Mouse (Mus musculus) kidney, postnatal 0 days (tissue): ENCODE measurements around the gene Atg16l1. TPM values are rescaled to one million over a fixed set of nuclear protein-coding genes. Genes with fewer than 3 reads are reported as not detected.

Experiments
- ATAC-seq: fragments of 200-750 bp; cut with Nextera tagmentation; replicated peaks from 2 replicates; pipeline ENCODE4 v1.8.0; 2017; ENCODE audit warnings: low read depth, moderate number of reproducible peaks, moderate TSS enrichment, moderate library complexity; ENCODE audit not compliant: low FRiP score
- DNase-seq: peaks from one replicate; pipeline ENCODE4 v3.0.0-alpha.2; 2016; ENCODE audit warnings: low spot score
- H3K27ac ChIP-seq: fragments of 300-500 bp; sonication (generic); 2 replicates; pipeline ENCODE4 v1.5.1; 2014; ENCODE audit warnings: mild to moderate bottlenecking
- H3K27me3 ChIP-seq: fragments of 300-500 bp; sonication (generic); 2 replicates; pipeline ENCODE4 v1.6.1; 2014; ENCODE audit warnings: low read length, mixed read lengths; ENCODE audit not compliant: insufficient read depth
- H3K36me3 ChIP-seq: fragments of 300-500 bp; sonication (generic); 2 replicates; pipeline ENCODE4 v1.6.1; 2014; ENCODE audit warnings: low read length, mixed read lengths; ENCODE audit not compliant: insufficient read depth
- H3K4me1 ChIP-seq: fragments of 300-500 bp; sonication (generic); replicated peaks from 2 replicates; pipeline ENCODE4 v1.6.1; 2014; ENCODE audit warnings: antibody characterized with exemption, low read length, mixed read lengths; ENCODE audit not compliant: insufficient read depth
- H3K4me2 ChIP-seq: fragments of 300-500 bp; sonication (generic); 2 replicates; pipeline ENCODE4 v1.6.1; 2014; ENCODE audit warnings: mild to moderate bottlenecking, low read length, moderate library complexity, mixed read lengths
- H3K4me3 ChIP-seq: fragments of 300-500 bp; sonication (generic); replicated peaks from 2 replicates; pipeline ENCODE4 v1.5.1; 2014; ENCODE audit warnings: low read depth, low read length
- H3K9ac ChIP-seq: fragments of 300-500 bp; sonication (generic); 2 replicates; pipeline ENCODE4 v1.6.1; 2014; ENCODE audit warnings: low read depth, low read length
- H3K9me3 ChIP-seq: fragments of 300-500 bp; sonication (generic); replicated peaks from 2 replicates; pipeline ENCODE4 v1.6.1; 2016; ENCODE audit warnings: low read length, inconsistent platforms, mixed read lengths
- CTCF ChIP-seq: IDR thresholded peaks from 2 replicates; pipeline ENCODE4 v1.5.1; 2016; ENCODE audit warnings: antibody characterized with exemption, low read depth, mild to moderate bottlenecking, moderate library complexity
- WGBS: fragments of 180-500 bp; shearing (Covaris S2); extraction: QIAGEN DNeasy Blood & Tissue Kit; methylation state at CpG from one replicate; pipeline ENCODE4 v1.1.7; 2014; 5-methylcytosine and 5-hydroxymethylcytosine counted together
- polyA plus RNA-seq: library from polyadenylated mRNA; unstranded; fragments of >200 nt; fragmentation: Nextera tagmentation; extraction: Ambion mirVana; gene quantifications from 2 replicates; pipeline ENCODE4 v1.2.1, GENCODE M21; 2015

The Atg16l1 gene
- polyA plus RNA-seq, 1 experiment from 2014 or later, result 20.8 TPM

- Histone ChIP-seq H3K36me3 (no peaks in the 10 kb centered on the region), H3K4me1 (no peaks in the 10 kb centered on the region), H3K4me2 (no peak overlapping the region), H3K9ac (no peak overlapping the region), H3K27me3 (no peaks in the 10 kb centered on the region), H3K4me3 (no peak overlapping the region), H3K9me3 (no peaks in the 10 kb centered on the region), H3K27ac (no peak overlapping the region)
- WGBS, result 78% methylated on average over 1 of the region's 1 CpGs
- DNase-seq, result no peak
- no peak for ATAC-seq
- no peak for TF ChIP-seq CTCF
These were observed 52.1 kb downstream of the Atg16l1 start for GRCm38 (mm10) chr1:87807751-87808150.

GRCm38 (mm10) chr1:87811391-87811790 is 55.7 kb downstream of the Atg16l1 start:
- Histone ChIP-seq H3K27ac (no peak overlapping the region), H3K4me3 (no peak overlapping the region), H3K27me3 (no peaks in the 10 kb centered on the region), H3K4me1 (no peaks in the 10 kb centered on the region), H3K9me3 (no peaks in the 10 kb centered on the region), H3K4me2 (no peak overlapping the region), H3K9ac (no peak overlapping the region), H3K36me3 (no peaks in the 10 kb centered on the region)
- no peak for ATAC-seq
- DNase-seq, result no peak
- 91% methylated on average over 7 of the region's 7 CpGs for WGBS
- TF ChIP-seq CTCF, result no peak

GRCm38 (mm10) chr1:87812061-87812460 is 56.4 kb downstream of the Atg16l1 start:
- Histone ChIP-seq H3K4me2 (no peak overlapping the region), H3K4me3 (no peak overlapping the region), H3K36me3 (no peaks in the 10 kb centered on the region), H3K9me3 (no peaks in the 10 kb centered on the region), H3K4me1 (no peaks in the 10 kb centered on the region), H3K27ac (no peak overlapping the region), H3K9ac (no peak overlapping the region), H3K27me3 (no peaks in the 10 kb centered on the region)
- DNase-seq (no peak), ATAC-seq (no peak)
- WGBS, result 63% methylated on average over 10 of the region's 10 CpGs
- no peak for TF ChIP-seq CTCF

DNA sequence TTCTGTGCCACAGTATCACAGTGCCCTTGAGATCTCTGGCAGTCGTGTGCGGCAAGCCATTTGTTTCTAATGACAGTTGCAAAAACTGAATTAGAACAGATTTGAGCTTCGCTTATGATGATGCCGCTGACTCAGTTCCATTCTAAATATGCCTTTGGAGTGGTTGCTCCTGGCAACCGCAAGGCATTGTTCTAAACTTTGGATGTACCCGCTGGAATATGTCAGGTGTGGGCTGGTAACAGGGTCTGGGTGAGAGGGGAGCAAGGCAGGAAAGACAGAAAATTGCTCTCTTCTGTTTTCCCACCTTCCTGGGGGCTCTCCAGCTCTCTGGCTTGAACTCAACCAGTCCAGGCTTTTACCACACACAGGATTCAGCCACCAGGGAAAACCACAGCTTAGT is 57.5 kb downstream of the Atg16l1 start:
- Histone ChIP-seq H3K27ac (no peak overlapping the region), H3K4me2 (no peak overlapping the region), H3K9ac (no peak overlapping the region), H3K4me1 (no peaks in the 10 kb centered on the region), H3K27me3 (no peaks in the 10 kb centered on the region), H3K36me3 (no peaks in the 10 kb centered on the region), H3K9me3 (no peaks in the 10 kb centered on the region), H3K4me3 (no peak overlapping the region)
- WGBS, result 88% methylated on average over 6 of the region's 6 CpGs
- DNase-seq (no peak), ATAC-seq (no peak)
- TF ChIP-seq CTCF, result no peak

DNA sequence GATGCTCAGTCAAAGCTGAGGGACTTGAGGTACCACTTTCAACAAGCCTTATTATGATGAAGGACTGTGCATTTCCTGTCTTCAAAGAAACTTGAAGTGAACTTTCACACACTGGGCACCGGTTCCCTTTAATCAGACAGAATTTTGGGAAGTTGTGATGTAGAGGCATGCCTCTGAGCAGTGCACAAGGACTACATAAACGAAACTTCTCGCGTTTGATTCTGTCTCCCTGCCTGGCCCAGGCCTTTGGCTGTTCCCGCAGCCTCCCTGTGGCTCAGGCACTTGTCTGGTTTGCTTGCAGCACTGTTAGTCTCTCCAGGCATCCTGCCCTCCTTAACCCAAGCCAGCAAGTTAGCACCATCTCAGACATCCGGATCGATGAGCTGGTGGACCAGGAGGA is 58.0 kb downstream of the Atg16l1 start:
- Histone ChIP-seq H3K27ac (no peak overlapping the region), H3K4me1 (no peaks in the 10 kb centered on the region), H3K27me3 (no peaks in the 10 kb centered on the region), H3K4me3 (no peak overlapping the region), H3K36me3 (no peaks in the 10 kb centered on the region), H3K4me2 (no peak overlapping the region), H3K9ac (no peak overlapping the region), H3K9me3 (no peaks in the 10 kb centered on the region)
- TF ChIP-seq CTCF, result no peak
- DNase-seq, result no peak
- 68% methylated on average over 7 of the region's 7 CpGs for WGBS
- ATAC-seq, result no peak

- TF ChIP-seq CTCF, result no peak
- Histone ChIP-seq H3K27me3 (no peaks in the 10 kb centered on the region), H3K4me2 (no peak overlapping the region), H3K9ac (no peak overlapping the region), H3K4me3 (no peak overlapping the region), H3K36me3 (no peaks in the 10 kb centered on the region), H3K9me3 (no peaks in the 10 kb centered on the region), H3K27ac (no peak overlapping the region), H3K4me1 (no peaks in the 10 kb centered on the region)
- no peak for ATAC-seq
- WGBS, result 90% methylated on average over 10 of the region's 10 CpGs
- no peak for DNase-seq
These were observed 68.8 kb downstream of the Atg16l1 start for GRCm38 (mm10) chr1:87824420-87824995.

DNA sequence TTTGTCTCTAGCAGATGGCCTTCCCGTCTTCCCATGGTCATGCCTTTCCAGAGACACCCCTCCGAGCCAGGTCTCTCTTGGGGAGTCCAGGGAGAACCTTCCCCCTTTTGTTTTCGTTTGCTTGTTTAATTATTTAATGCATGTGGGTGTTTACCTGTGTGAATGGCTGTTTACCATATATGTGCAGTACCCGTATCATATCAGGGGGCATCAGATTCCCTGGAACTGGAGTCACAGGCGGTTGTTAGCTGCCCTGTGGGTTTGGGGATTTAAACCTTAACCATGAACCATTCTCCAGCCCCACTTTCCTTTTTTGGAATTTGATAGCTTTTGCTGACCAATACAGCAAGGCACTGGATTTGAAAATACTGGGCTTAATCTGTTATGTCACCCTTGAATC is 69.6 kb downstream of the Atg16l1 start:
- no peak for ATAC-seq
- 89% methylated on average over 5 of the region's 5 CpGs for WGBS

More for the DNA sequence above, 69.6 kb downstream of the Atg16l1 start:
- no peaks in the 10 kb centered on the region for H3K9me3 ChIP-seq
- H3K4me3 ChIP-seq, result no peak overlapping the region
- no peak overlapping the region for H3K4me2 ChIP-seq
- no peak for TF ChIP-seq CTCF
- no peak overlapping the region for H3K9ac ChIP-seq
- H3K27ac ChIP-seq, result no peak overlapping the region
- no peak for DNase-seq
- no peaks in the 10 kb centered on the region for H3K27me3 ChIP-seq
- H3K4me1 ChIP-seq, result no peaks in the 10 kb centered on the region
- H3K36me3 ChIP-seq, result no peaks in the 10 kb centered on the region
